Mouse (Mus musculus): ENCODE results near the gene Cwf19l2.
A peak's percentile ranks its signal among the peaks of the same experiment; 100 is the strongest.

Cwf19l2 gene

GRCm38 (mm10) chr9:3403251-3404208, at the start of gene Cwf19l2:
Cwf19l2 (plus strand) TSS chr9:3403592.
- DNase-seq (ENCODE audit: low read depth, low spot score), result peak; percentile 77

DNA sequence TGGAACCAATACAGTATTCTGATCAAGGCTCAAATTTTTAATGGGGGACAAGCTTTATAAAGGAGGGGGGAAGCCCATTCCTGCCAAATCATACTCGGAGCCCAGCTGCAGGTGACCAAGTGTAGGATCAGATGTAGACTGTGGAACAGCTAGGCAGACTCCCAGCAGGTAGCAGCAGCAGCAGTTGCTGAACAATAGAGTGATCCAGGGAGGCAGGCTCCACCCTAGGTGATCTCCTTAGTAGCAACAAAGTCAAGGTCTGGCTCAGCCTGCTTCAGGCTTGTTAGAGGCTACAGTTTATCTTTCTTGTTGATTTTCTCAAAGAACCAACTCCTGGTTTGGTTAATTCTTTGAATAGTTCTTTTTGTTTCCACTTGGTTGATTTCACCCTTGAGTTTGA, 27.1 kb upstream of the Cwf19l2 start:
- DNase-seq (ENCODE audit: low read depth, low spot score), result peak; percentile 49

DNA sequence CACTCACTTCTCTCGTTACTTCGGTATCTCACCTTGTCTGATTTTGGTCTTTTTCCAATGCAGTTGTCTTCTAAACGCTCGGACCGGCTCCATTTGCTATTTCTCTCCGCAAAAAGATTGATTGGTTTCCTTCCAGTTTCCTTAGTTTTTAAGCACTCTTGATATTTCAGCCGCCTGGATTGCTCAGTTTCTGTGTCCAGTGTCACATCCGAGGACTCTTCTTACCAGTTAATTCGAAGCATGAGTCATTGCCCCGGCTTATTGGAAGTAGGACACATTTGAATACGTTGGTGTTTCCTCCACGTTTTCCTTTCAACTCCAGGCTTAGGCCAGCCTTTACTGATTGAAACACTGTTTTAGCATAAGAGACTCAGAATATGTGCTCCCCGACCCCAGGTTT, 980 bp downstream of the Cwf19l2 start:
- DNase-seq (ENCODE audit: low read depth, low spot score), result no peak

- DNase-seq (ENCODE audit: low read depth, low spot score), result peak; percentile 43
Measured at GRCm38 (mm10) chr9:3439555-3440300, 36.3 kb downstream of the Cwf19l2 start.

GRCm38 (mm10) chr9:3471897-3472296, 68.5 kb downstream of the Cwf19l2 start:
- DNase-seq (ENCODE audit: low read depth, low spot score), result no peak

DNA sequence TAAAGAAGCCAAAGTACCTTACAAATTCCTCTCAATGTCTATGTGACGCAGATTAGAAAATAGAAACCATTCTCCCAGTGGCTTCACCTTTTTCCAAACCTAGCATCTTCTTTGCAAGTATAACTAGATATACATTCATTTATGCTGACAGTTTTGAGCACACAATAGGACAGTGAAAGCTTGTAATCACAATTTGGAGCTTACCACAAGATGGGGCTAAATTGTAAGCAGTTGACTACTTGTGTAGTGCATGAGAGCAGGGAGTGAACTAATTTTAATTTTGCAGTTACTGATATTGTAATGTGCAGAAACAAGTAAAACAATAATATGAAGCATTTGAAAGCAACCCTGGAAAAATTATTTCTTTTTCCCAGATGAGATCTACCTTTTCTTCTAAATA, 115.3 kb downstream of the Cwf19l2 start:
- DNase-seq (ENCODE audit: low read depth, low spot score), result no peak

DNA sequence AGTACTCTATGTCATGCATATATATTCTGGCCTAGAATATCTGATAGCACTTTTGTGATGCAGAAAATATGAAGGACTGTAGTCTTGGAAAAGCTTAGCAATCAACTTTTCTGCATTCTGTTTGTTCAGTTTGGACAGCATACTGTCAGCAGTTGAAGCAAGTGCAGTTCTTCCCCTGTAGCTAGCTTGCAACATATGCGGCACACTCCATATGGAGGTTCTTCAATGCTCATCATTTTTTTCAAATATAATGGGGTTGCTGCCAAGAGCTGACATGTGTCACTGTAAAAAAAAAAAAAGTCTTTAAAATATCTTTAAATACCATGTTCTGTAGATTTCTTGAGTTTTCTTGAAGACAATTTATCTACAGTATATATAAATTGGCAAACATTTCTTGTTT, 115.8 kb downstream of the Cwf19l2 start:
- DNase-seq (ENCODE audit: low read depth, low spot score), result no peak

- no peak for DNase-seq (ENCODE audit: low read depth, low spot score)
Measured at GRCm38 (mm10) chr9:3521031-3521430, 117.6 kb downstream of the Cwf19l2 start.
